Comparison of ENCODE assay signal across 9 mouse cellular contexts in genomic region chr11:3287921-3288320, GRCm38 (mm10). TPM values are rescaled to one million over a fixed set of nuclear protein-coding genes. Genes with fewer than 3 reads are reported as not detected.
DNase-seq lines count a peak whose midpoint lies in the region; ATAC-seq lines count a peak whose summit lies in the region.
"Had no signal": no experiment of that assay in that cellular context is flagged by ENCODE, and none has a peak within 500 bp of the region (broad histone marks: within the 10 kb centered on the region; RNA-seq: fewer than 3 reads in every experiment).

No protein-coding gene starts in this region.

- H3K27me3 ChIP-seq in heart, embryonic 10.5 days (ENCODE audit: insufficient read depth, poor library complexity, severe bottlenecking) = no peaks in the 10 kb centered on the region
- no peaks in the 10 kb centered on the region for H3K27me3 ChIP-seq in forebrain, embryonic 12.5 days
- no peaks in the 10 kb centered on the region for H3K27me3 ChIP-seq in kidney, embryonic 15.5 days
- H3K27me3 ChIP-seq in midbrain, embryonic 15.5 days (replicated peaks) = no peaks in the 10 kb centered on the region

- intact Hi-C loops in heart, postnatal 14 days (cut with DNase I) = no loop called here

- peak overlapping the region; percentile 97; the same call in 1 of the 2 replicates for H3K9ac ChIP-seq in forebrain, embryonic 12.5 days
- H3K9ac ChIP-seq in kidney, embryonic 15.5 days = peak overlapping the region; percentile 99; the same call in 1 of the 2 replicates
- 0 out of 2 replicates have a peak overlapping the region, but pooled peaks have one; percentile 77 for H3K9ac ChIP-seq in midbrain, embryonic 15.5 days

- no peaks in the 10 kb centered on the region for H3K9me3 ChIP-seq in heart, embryonic 10.5 days
- H3K9me3 ChIP-seq in forebrain, embryonic 12.5 days = no peaks in the 10 kb centered on the region
- H3K9me3 ChIP-seq in kidney, embryonic 15.5 days (replicated peaks) = no peaks in the 10 kb centered on the region
- no peaks in the 10 kb centered on the region for H3K9me3 ChIP-seq in midbrain, embryonic 15.5 days

- peak overlapping the region; percentile 90 for H3K4me3 ChIP-seq in heart, embryonic 10.5 days
- peak overlapping the region; percentile 91; the same call in 1 of the 2 replicates for H3K4me3 ChIP-seq in forebrain, embryonic 12.5 days (replicated peaks)
- H3K4me3 ChIP-seq in kidney, embryonic 15.5 days (replicated peaks) = peak overlapping the region; percentile 85
- peak overlapping the region; percentile 50 for H3K4me3 ChIP-seq in midbrain, embryonic 15.5 days

- ATAC-seq in forebrain, embryonic 12.5 days (ENCODE audit: low FRiP score) = no peak
- ATAC-seq in kidney, embryonic 15.5 days (replicated peaks; ENCODE audit: low FRiP score) = no peak
- no peak for ATAC-seq in midbrain, embryonic 15.5 days (replicated peaks)

- peak overlapping the region; percentile 89 for H3K4me2 ChIP-seq in forebrain, embryonic 12.5 days
- H3K4me2 ChIP-seq in kidney, embryonic 15.5 days = peak overlapping the region; percentile 86
- peak overlapping the region; percentile 85 for H3K4me2 ChIP-seq in midbrain, embryonic 15.5 days

- peak overlapping the region; percentile 100 for H3K27ac ChIP-seq in heart, embryonic 10.5 days
- no peak overlapping the region for H3K27ac ChIP-seq in forebrain, embryonic 12.5 days
- peak overlapping the region; percentile 100 for H3K27ac ChIP-seq in kidney, embryonic 15.5 days
- H3K27ac ChIP-seq in midbrain, embryonic 15.5 days = peak overlapping the region; percentile 99

- H3K36me3 ChIP-seq in heart, embryonic 10.5 days = peaks cover 9% of the 10 kb centered on the region; the same call in 1 of the 2 replicates
- H3K36me3 ChIP-seq in forebrain, embryonic 12.5 days (replicated peaks) = no peaks in the 10 kb centered on the region
- H3K36me3 ChIP-seq in kidney, embryonic 15.5 days = no peaks in the 10 kb centered on the region
- H3K36me3 ChIP-seq in midbrain, embryonic 15.5 days (replicated peaks) = no peaks in the 10 kb centered on the region

- 58% methylated on average over 5 of the region's 5 CpGs for WGBS in heart, embryonic 10.5 days
- WGBS in forebrain, embryonic 12.5 days = 67% methylated on average over 5 of the region's 5 CpGs
- WGBS in kidney, embryonic 15.5 days = 51% methylated on average over 5 of the region's 5 CpGs
- 57% methylated on average over 5 of the region's 5 CpGs for whole genome bisulfite sequencing in midbrain, embryonic 15.5 days

- peaks cover 23% of the 10 kb centered on the region for H3K4me1 ChIP-seq in heart, embryonic 10.5 days
- H3K4me1 ChIP-seq in forebrain, embryonic 12.5 days = peaks cover 17% of the 10 kb centered on the region
- peaks cover 28% of the 10 kb centered on the region for H3K4me1 ChIP-seq in kidney, embryonic 15.5 days
- H3K4me1 ChIP-seq in midbrain, embryonic 15.5 days = peaks cover 32% of the 10 kb centered on the region

- DNase-seq in heart, embryonic 10.5 days (ENCODE audit: low spot score) = no peak
- DNase-seq in heart, postnatal 14 days = no peak
- DNase-seq in left cerebral cortex, adult 8-10 months (ENCODE audit: low spot score in 2 of 2) = no peak
- DNase-seq in layer of hippocampus, adult 9-10 months (ENCODE audit: low spot score) = no peak
- no peak for DNase-seq in left cerebral cortex, adult 11 months (ENCODE audit: low spot score)
- DNase-seq: gastrocnemius, postnatal 36 days had no signal

RNA-seq across cellular contexts. Expression of gene Patz1, which starts 0.8 kb away (rescaled TPM):
- 32.0 and 49.1 TPM in 2 replicates for polyA plus RNA-seq in heart, embryonic 10.5 days (2016; fragmentation: Nextera tagmentation; extraction: Ambion mirVana)
- total RNA-seq in heart, postnatal 14 days (2021) = 10 to 100 TPM; 26.6 to 30.4 TPM
- polyA plus RNA-seq in forebrain, embryonic 12.5 days (2016; fragmentation: Nextera tagmentation; extraction: Ambion mirVana) = 126 and 128 TPM in 2 replicates
- polyA plus RNA-seq in kidney, embryonic 15.5 days (2015; fragmentation: Nextera tagmentation; extraction: Ambion mirVana) = 57.3 and 60.4 TPM in 2 replicates
- 60.9 and 63.2 TPM in 2 replicates for polyA plus RNA-seq in midbrain, embryonic 15.5 days (2015; fragmentation: Nextera tagmentation; extraction: Ambion mirVana)
- 10 to 100 TPM; 53.4 to 57.4 (median 54.1) TPM for total RNA-seq in left cerebral cortex, adult 8-10 months (2022)

RNA-seq across cellular contexts. Expression of gene Drg1, which starts 21.7 kb away (rescaled TPM):
- polyA plus RNA-seq in heart, embryonic 10.5 days (2016; fragmentation: Nextera tagmentation; extraction: Ambion mirVana) = 217 and 263 TPM in 2 replicates
- total RNA-seq in heart, postnatal 14 days (2021) = 10 to 100 TPM; 58.5 to 63.1 TPM
- 268 and 271 TPM in 2 replicates for polyA plus RNA-seq in forebrain, embryonic 12.5 days (2016; fragmentation: Nextera tagmentation; extraction: Ambion mirVana)
- polyA plus RNA-seq in kidney, embryonic 15.5 days (2015; fragmentation: Nextera tagmentation; extraction: Ambion mirVana) = 223 and 224 TPM in 2 replicates
- 215 and 221 TPM in 2 replicates for polyA plus RNA-seq in midbrain, embryonic 15.5 days (2015; fragmentation: Nextera tagmentation; extraction: Ambion mirVana)
- 10 to 100 TPM; 95.6 to 98.8 (median 96.9) TPM for total RNA-seq in left cerebral cortex, adult 8-10 months (2022)

RNA-seq across cellular contexts. Expression of gene Pik3ip1, which starts 42.3 kb away (rescaled TPM):
- 7.9 and 9.5 TPM in 2 replicates for polyA plus RNA-seq in heart, embryonic 10.5 days (2016; fragmentation: Nextera tagmentation; extraction: Ambion mirVana)
- 10 to 100 TPM; 34.0 to 39.8 TPM for total RNA-seq in heart, postnatal 14 days (2021)
- 12.8 and 13.3 TPM in 2 replicates for polyA plus RNA-seq in forebrain, embryonic 12.5 days (2016; fragmentation: Nextera tagmentation; extraction: Ambion mirVana)
- 11.4 and 13.2 TPM in 2 replicates for polyA plus RNA-seq in kidney, embryonic 15.5 days (2015; fragmentation: Nextera tagmentation; extraction: Ambion mirVana)
- 26.5 and 26.6 TPM in 2 replicates for polyA plus RNA-seq in midbrain, embryonic 15.5 days (2015; fragmentation: Nextera tagmentation; extraction: Ambion mirVana)
- total RNA-seq in left cerebral cortex, adult 8-10 months (2022) = 10 to 100 TPM; 40.3 to 44.5 (median 42.4) TPM
